Mouse (Mus musculus) kidney, adult 2 months (tissue): ENCODE measurements around the gene Trit1.

Experiments
- CTCF ChIP-seq: fragments of 200-500 bp; conservative IDR thresholded peaks from 2 replicates; pipeline ENCODE4 v1.5.1; 2011; ENCODE audit warnings: low read depth, mild to moderate bottlenecking, control low read depth, low read length, moderate library complexity, mixed read lengths; ENCODE audit not compliant: insufficient read depth, insufficient read length
- POLR2A ChIP-seq: fragments of 200-500 bp; IDR thresholded peaks from one replicate; pipeline ENCODE4 v1.6.1; 2011; ENCODE audit warnings: low read depth, low read length, control low read depth

GRCm38 (mm10) chr4:123005054-123005966 is 11.1 kb upstream of the Trit1 start:
- TF ChIP-seq POLR2A (no peak), CTCF (no peak)
